Mouse (Mus musculus) frontal cortex, postnatal 14 days (tissue): ENCODE data around the gene Oas2.
"Not testable (repeated sequence)": the region's sequence is repeated elsewhere in the genome, so short reads cannot be mapped to it uniquely, and the experiment has no call there.

ENCODE experiments used
- DNase-seq, 2 experiments: peaks; one replicate each; pipeline ENCODE4 v3.0.0; 2022; ENCODE audit warnings: low spot score in 2 of 2

Gene Oas2

DNA sequence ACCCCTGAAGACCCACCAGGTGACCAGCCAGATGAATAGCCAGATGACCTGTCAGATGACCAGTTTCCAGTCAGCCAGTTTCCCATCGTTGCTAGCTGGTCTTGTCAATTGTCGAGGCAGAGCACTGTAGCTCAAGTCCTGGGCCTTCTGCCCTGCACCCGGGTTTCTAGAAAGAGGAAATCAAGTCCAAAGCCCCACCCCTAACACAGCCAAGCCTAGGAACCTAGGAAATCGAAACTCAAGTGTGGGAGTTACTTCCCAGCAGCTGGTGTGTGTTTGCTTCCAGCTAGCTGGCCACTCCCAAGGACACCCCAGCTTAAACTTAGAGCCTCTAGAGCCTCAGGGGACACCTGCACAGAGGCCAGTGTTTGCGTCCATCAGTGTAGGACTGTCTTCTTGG lies at the start of gene Oas2:
Oas2 (minus strand) TSS at position 166 of the 400 bp plus-strand sequence.
- DNase-seq: no peak

- not testable (repeated sequence) for DNase-seq
These were observed 49.3 kb upstream of the Oas2 start for GRCm38 (mm10) chr5:120798943-120799342.

- not testable (repeated sequence) for DNase-seq
These were observed 48.5 kb upstream of the Oas2 start for GRCm38 (mm10) chr5:120798147-120798546.

DNA sequence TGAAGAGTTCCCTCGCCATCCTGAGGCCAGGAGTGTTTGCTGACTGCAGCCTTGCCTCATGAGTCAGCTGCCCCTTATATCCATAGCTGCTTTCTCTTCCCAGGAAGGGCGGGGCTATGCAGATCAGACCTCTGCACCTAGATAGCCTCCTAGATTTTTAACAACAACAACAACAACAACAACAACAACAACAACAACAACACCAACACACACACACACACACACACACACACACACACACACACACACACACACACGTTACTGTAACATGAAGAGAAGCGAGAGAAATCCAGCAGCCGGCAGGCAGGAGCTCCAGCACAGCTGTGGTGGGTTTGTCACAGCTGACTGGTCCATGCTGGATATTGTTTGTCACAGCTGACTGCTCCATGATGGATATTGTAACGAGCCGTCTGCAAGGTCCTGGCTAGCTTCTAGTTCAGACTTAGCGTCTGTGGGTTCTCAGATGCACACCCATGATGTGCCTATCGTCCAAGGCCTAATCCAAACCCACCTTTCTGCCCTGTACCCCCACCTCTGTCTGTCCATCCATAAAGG lies 45.9 kb upstream of the Oas2 start, which contains the start of gene Oas1e:
Oas1e (minus strand) TSS at position 51 of the 555 bp plus-strand sequence.
- DNase-seq: not testable (repeated sequence)

DNA sequence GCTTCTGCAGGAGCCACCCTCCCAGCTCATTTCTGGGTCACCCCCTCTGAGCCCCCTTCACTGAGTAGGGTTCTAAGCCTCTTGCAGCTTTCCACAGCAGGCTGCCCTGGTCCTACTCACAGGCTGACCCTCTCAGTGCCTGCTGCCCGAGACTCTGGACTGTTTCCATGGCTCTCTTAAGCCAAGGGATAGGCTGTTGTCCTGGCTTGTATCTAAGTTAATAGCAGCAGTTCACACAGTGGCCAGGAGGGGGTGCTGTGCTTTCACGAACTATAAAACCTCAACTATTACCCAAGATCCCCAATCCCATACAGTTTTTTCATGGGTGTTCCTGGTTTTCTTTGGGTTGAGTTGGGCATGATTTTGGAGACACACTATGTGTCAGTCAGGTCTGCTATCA lies 43.4 kb upstream of the Oas2 start:
- DNase-seq: peak in 1 of 2 experiments; percentile 41

GRCm38 (mm10) chr5:120787042-120787441 lies 37.4 kb upstream of the Oas2 start:
- no peak for DNase-seq

DNA sequence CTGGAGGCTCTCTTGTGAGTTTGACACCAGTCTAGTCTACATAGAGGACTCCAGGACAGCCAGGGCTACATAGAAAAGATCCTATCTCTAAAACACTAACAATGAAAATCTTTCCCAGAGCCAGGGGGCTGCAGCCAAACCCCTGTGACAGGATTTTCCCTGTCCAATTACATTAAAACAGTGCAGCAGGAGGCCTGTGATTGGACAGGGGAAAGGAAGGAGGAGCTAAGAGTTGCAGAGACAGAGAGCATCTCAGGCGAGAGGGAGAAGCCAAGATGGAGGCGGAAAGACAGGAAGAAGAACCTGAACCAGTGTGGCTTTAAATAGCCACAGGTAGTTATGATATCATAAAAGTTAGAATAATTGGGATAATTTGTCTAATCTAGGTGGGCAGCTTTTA lies 32.8 kb upstream of the Oas2 start:
- DNase-seq: no peak

DNA sequence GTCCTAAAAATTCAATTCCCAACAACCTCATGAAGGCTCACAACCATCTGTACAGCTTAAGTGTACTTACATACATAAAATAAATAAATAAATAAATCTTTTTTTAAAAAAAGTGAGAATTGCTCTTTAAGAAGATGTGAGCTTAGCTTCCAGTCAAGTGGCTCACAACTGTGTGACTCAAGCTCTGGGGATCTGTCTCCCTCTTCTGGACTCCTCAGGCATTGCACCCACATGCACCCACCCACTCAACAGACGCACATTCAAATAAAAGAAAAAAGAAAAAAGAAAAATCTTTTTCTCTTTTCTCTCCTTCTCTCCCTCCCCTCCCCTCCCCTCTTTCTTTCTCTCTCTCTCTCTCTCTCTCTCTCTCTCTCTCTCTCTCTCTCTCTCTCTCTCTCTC lies 32.0 kb upstream of the Oas2 start:
- no peak for DNase-seq

DNA sequence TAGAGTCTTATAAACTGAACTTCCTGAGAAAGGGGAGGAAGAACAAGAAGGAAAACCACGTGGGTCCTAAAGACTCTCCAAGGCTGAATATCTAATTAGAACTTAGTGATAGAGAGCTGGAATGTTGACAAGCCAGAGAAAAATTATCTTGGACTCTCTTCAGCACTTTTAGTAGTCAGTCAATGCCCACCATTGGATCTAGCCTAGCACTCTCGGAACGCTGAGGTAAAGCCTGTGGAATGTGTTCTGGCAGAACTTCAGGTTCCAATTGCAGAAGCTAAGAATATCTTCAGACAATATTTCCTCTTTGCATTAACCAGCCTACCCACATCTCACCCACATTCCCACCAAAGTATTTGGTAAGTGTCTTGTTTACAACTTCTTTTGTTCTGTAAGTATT lies 30.3 kb upstream of the Oas2 start:
- DNase-seq: no peak

GRCm38 (mm10) chr5:120778941-120779340 lies 29.3 kb upstream of the Oas2 start:
- DNase-seq: no peak

GRCm38 (mm10) chr5:120777478-120777877 lies 27.8 kb upstream of the Oas2 start, which contains the start of gene Oas3:
Gene Oas3 (minus strand): TSS chr5:120777661.
- no peak for DNase-seq

- DNase-seq: no peak
These were observed 27.1 kb upstream of the Oas2 start for GRCm38 (mm10) chr5:120776801-120777200.

DNA sequence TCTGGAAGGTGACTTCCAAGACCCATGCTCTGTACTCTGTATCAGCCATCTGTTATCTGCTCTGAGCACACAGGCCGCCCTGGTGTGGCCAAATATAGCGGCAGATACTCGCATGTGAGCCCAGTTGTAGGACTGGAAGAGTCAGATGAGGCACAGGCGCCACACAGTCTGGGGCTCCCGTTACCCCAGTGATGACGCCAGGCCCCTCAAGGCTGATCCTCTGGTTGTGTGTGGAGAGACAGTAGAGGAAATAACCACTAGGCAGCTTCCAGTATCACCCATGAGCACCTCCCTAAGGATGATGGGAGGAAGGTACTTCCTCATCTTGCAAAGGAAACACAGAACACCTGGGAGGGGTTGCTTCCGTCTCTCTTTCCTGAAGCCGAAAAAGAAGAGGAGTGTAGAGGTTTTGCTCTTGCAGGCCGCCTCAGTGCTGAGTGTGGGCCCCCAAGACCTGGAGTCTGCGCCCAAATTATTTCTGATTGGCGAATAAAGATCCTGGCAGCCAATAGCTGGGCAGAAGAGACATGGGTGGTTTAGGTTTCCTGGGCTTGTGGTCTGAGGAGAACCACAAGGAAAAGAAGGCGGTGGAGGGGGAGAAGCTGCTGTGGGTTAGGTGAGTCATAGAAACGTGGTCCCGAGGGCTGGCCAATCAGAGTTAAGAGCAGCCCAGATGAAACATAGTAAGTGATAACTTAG lies 25.8 kb upstream of the Oas2 start:
- DNase-seq: no peak

DNA sequence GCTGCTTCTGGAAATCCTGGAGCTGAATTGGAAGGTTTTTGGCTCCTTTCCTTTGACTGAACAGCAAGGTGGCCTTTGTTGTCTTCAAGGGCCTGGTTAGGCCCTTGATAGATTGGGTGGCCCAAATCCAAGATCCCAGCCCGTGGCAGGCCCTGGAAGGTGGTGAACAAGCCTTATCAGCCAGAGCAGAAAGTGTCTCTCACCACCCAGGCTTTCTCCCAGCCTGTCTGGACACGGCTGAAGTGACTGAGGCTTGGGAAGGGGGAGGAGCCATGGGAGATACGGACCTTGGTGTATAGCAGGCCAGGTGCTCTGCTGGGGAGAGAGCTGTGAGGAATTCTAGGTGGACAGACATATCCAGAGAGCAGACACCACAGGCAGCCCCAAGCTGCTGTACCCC lies 19.7 kb upstream of the Oas2 start:
- no peak for DNase-seq

- DNase-seq: no peak
These were observed 15.4 kb upstream of the Oas2 start for GRCm38 (mm10) chr5:120765010-120765409.

- no peak for DNase-seq
These were observed 12.2 kb upstream of the Oas2 start for GRCm38 (mm10) chr5:120761901-120762300.

- no peak for DNase-seq
These were observed 4.6 kb upstream of the Oas2 start for GRCm38 (mm10) chr5:120754215-120754614.

DNA sequence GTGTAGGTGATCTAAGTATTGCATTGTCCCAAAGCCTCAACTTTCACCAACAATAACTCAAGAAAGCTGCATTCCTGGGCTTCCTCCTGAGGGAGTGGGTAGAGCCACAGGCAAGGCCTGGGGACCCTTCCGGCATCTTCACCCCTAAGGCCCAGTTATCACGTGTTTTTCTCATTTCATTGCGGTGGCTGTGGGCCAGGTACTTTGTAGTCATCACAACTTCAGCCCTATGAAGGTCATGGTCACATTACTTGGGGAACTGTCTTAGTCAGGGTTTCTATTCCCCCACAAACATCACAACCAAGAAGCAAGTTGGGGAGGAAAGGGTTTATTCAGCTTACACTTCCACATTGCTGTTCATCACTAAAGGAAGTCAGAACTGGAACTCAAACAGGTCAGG lies 3.1 kb upstream of the Oas2 start:
- DNase-seq: no peak

- DNase-seq: no peak
These were observed 1.6 kb upstream of the Oas2 start for GRCm38 (mm10) chr5:120751206-120751605.

DNA sequence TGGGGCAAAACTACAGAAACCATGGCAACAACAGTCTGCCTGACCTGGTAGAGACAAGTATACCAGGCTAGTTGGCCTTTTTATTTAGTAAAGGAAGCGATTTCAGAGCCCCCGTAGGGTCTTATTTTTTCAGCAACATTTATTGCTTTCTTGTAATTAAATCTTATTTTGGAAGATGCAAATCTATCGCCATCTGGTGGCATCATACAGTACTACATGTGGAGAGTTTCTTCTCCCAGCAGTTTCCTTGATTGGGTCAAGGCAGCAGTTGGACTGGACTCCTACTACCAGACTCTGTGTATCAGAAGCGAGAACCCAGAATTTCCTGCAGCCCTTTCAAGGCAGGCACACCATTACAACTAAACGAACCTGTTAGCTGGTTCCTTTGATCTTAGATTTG lies 3.2 kb downstream of the Oas2 start:
- DNase-seq: peak in 1 of 2 experiments; percentile 31

GRCm38 (mm10) chr5:120742125-120742524 lies 7.5 kb downstream of the Oas2 start:
- DNase-seq: peak in 1 of 2 experiments; percentile 14

- DNase-seq: no peak
These were observed 15.2 kb downstream of the Oas2 start for GRCm38 (mm10) chr5:120734380-120734990.

- DNase-seq: no peak
These were observed 16.0 kb downstream of the Oas2 start for GRCm38 (mm10) chr5:120733696-120734095.
